Mouse (Mus musculus) embryonic fibroblast, embryonic 13.5 days (primary cell): ENCODE data around the gene B4galt7.

Source experiments
- CTCF ChIP-seq: IDR thresholded peaks from 2 replicates; pipeline ENCODE4 v1.5.1; 2011; ENCODE audit warnings: mild to moderate bottlenecking, control low read depth, low read length, moderate library complexity, borderline replicate concordance; ENCODE audit not compliant: insufficient read depth
- POLR2A ChIP-seq: IDR thresholded peaks from 2 replicates; pipeline ENCODE4 v1.6.1; 2011; ENCODE audit warnings: low read depth, mild to moderate bottlenecking, control low read depth, low read length, moderate library complexity

GRCm38 (mm10) chr13:55591961-55592490 lies 7.7 kb upstream of the B4galt7 start:
- no peak for TF ChIP-seq CTCF
- TF ChIP-seq POLR2A: no peak
